Mouse (Mus musculus): ENCODE results near the gene Spef1. TPM values are rescaled to one million over a fixed set of nuclear protein-coding genes. Genes with fewer than 3 reads are reported as not detected.

Gene Spef1
- total RNA-seq, 2 experiments from 2014 or later = 13.4 to 14.0 TPM

- DNase-seq (ENCODE audit: low spot score in 2 of 2) = no peak
- intact Hi-C loops (cut with DNase I) = no loop called here
Measured at GRCm38 (mm10) chr2:131209125-131209795, 22.2 kb upstream of the Spef1 start.

- DNase-seq (ENCODE audit: low spot score in 2 of 2) = no peak
- intact Hi-C loops (cut with DNase I) = no loop called here
Measured at GRCm38 (mm10) chr2:131208356-131208755, 21.3 kb upstream of the Spef1 start.

- intact Hi-C loops (cut with DNase I) = no loop called here
- DNase-seq (ENCODE audit: low spot score in 2 of 2) = no peak
Measured at GRCm38 (mm10) chr2:131206778-131207177, 19.7 kb upstream of the Spef1 start, which contains the start of gene Ap5s1. Gene Ap5s1 (plus strand): TSS chr2:131207078.

- intact Hi-C loops (cut with DNase I) = no loop called here
- DNase-seq (ENCODE audit: low spot score in 2 of 2) = no peak
Measured at GRCm38 (mm10) chr2:131205521-131206182, 18.6 kb upstream of the Spef1 start.

GRCm38 (mm10) chr2:131204410-131204981, 17.4 kb upstream of the Spef1 start:
- intact Hi-C loops (cut with DNase I) = no loop called here
- peak; percentile 78 to 95 for DNase-seq (ENCODE audit: low spot score in 2 of 2)

- DNase-seq (ENCODE audit: low spot score in 2 of 2) = no peak
- intact Hi-C loops (cut with DNase I) = no loop called here
Measured at GRCm38 (mm10) chr2:131203816-131204409, 16.8 kb upstream of the Spef1 start.

- DNase-seq (ENCODE audit: low spot score in 2 of 2) = no peak
- intact Hi-C loops (cut with DNase I) = no loop called here
Measured at GRCm38 (mm10) chr2:131201262-131201661, 14.2 kb upstream of the Spef1 start.

- no peak for DNase-seq (ENCODE audit: low spot score in 2 of 2)
Measured at GRCm38 (mm10) chr2:131200710-131201109, 13.6 kb upstream of the Spef1 start.

GRCm38 (mm10) chr2:131196606-131197316, 9.7 kb upstream of the Spef1 start:
- intact Hi-C loops (cut with DNase I) = no loop called here
- DNase-seq (ENCODE audit: low spot score in 2 of 2) = no peak

More at GRCm38 (mm10) chr2:131200710-131201109, 13.6 kb upstream of the Spef1 start:
- intact Hi-C loops (cut with DNase I) = no loop called here

- intact Hi-C loops (cut with DNase I) = no loop called here
- no peak for DNase-seq (ENCODE audit: low spot score in 2 of 2)
Measured at GRCm38 (mm10) chr2:131191005-131191390, 3.9 kb upstream of the Spef1 start.

- no peak for DNase-seq (ENCODE audit: low spot score in 2 of 2)
- intact Hi-C loops (cut with DNase I) = no loop called here
Measured at GRCm38 (mm10) chr2:131190344-131191004, 3.4 kb upstream of the Spef1 start.

GRCm38 (mm10) chr2:131189521-131190309, 2.6 kb upstream of the Spef1 start:
- no peak for DNase-seq (ENCODE audit: low spot score in 2 of 2)
- intact Hi-C loops (cut with DNase I) = loop anchor here (10.0 kb wide), 1 partner anchor 225 kb away; no protein-coding TSS in a partner anchor

GRCm38 (mm10) chr2:131188311-131188710, 1.2 kb upstream of the Spef1 start:
- intact Hi-C loops (cut with DNase I) = loop anchor here (10.0 kb wide), 1 partner anchor 226 kb away; no protein-coding TSS in a partner anchor
- DNase-seq (ENCODE audit: low spot score in 2 of 2) = no peak

- intact Hi-C loops (cut with DNase I) = loop anchor here (2.0 to 10.0 kb wide), 2 partner anchors 75 to 227 kb away; partner anchors contain the start of gene Pank2
- no peak for DNase-seq (ENCODE audit: low spot score in 2 of 2)
Measured at GRCm38 (mm10) chr2:131187602-131187922, 480 bp upstream of the Spef1 start.

GRCm38 (mm10) chr2:131186343-131186742, 739 bp downstream of the Spef1 start:
- intact Hi-C loops (cut with DNase I) = loop anchor here (2.0 to 10.0 kb wide), 2 partner anchors 76 to 228 kb away; partner anchors contain the start of gene Pank2
- DNase-seq (ENCODE audit: low spot score in 2 of 2) = no peak

- peak; percentile 82 to 84 for DNase-seq (ENCODE audit: low spot score in 2 of 2)
- intact Hi-C loops (cut with DNase I) = loop anchor here (1.0 to 10.0 kb wide), 2 partner anchors 30 to 235 kb away; no protein-coding TSS in a partner anchor
Measured at GRCm38 (mm10) chr2:131179990-131180587, 7.0 kb downstream of the Spef1 start, which contains the start of gene Cenpb. Gene Cenpb (minus strand): TSS chr2:131180067.

- intact Hi-C loops (cut with DNase I) = loop anchor here (1.0 kb wide), 1 partner anchor 31 kb away; no protein-coding TSS in a partner anchor
- peak; percentile 60 to 84 for DNase-seq (ENCODE audit: low spot score in 2 of 2)
Measured at GRCm38 (mm10) chr2:131179246-131179886, 7.7 kb downstream of the Spef1 start.
